Mouse (Mus musculus): ENCODE measurements around the gene Oxtr. TPM values are rescaled to one million over a fixed set of nuclear protein-coding genes. Genes with fewer than 3 reads are reported as not detected.

The Oxtr gene
- polyA plus RNA-seq, 1 experiment from 2014 or later, result 0.63 TPM

Other genes with a start within 250 kb of the Oxtr start
- 13.4 and 15.4 TPM in 2 replicates for gene Lmcd1, start 216.2 kb downstream of the Oxtr start, polyA plus RNA-seq (2015; fragmentation: Nextera tagmentation; extraction: Ambion mirVana)
- gene Ssu2, start 101.9 kb downstream of the Oxtr start, polyA plus RNA-seq (2015; fragmentation: Nextera tagmentation; extraction: Ambion mirVana), result 0.90 and 1.1 TPM in 2 replicates
- gene Cav3, start 30.4 kb downstream of the Oxtr start, polyA plus RNA-seq (2015; fragmentation: Nextera tagmentation; extraction: Ambion mirVana), result 0.50 and 1.1 TPM in 2 replicates
- 13.4 and 13.7 TPM in 2 replicates for gene Rad18, start 206.7 kb upstream of the Oxtr start, polyA plus RNA-seq (2015; fragmentation: Nextera tagmentation; extraction: Ambion mirVana)